Mouse (Mus musculus): ENCODE data around the gene Ttyh1.

The Ttyh1 gene

DNA sequence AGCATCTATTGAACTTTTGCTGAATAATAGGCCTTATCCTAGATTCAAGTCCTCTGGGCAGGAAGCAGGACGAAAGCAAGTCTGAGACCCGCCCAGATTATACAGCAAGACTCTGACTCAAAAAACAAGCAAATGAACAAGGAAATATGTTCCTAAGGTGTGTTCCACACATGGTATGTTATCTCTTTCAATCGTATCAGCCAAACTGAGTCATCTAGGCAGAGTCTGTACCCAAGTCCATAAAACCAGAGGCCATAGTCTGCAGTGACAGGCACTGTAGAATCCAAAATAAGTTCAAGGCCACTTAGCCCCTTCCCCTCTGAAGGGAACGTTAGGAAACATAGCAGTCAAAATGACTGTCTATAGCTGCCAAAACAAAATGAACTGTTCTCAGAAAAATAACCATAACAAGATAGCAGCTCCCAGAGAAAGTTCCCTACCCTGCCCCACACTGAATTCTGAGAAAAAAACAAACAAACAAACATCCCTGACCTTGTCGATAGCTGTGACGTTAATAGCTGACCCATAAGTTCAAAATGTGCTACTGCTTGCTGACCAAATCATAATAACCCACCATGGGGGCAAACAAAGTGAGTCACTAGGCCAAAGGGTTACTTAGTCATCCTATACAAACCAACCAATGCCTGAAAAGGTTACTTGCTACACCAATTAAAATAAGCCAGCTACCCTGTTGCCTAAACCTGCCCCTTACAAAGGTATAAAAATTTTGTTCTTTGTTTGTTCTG, 51.2 kb downstream of the Ttyh1 start:
- DNase-seq (ENCODE audit: low read depth, low spot score), result no peak

- no peak for DNase-seq (ENCODE audit: low read depth, low spot score)
Measured at GRCm38 (mm10) chr7:4178438-4178837, 59.2 kb downstream of the Ttyh1 start.

Data from skeletal muscle tissue, adult 2 months (tissue).